Mouse (Mus musculus) natural killer cell, adult 2 months (primary cell): Measurements from ENCODE around the gene Rpl35.
"Not testable (repeated sequence)": the region's sequence is repeated elsewhere in the genome, so short reads cannot be mapped to it uniquely, and the experiment has no call there.

Experiments used
- DNase-seq, 2 experiments: peaks; one replicate each; pipeline ENCODE4 v3.0.0; 2022; ENCODE audit warnings: low spot score in 2 of 2

Gene Rpl35

DNA sequence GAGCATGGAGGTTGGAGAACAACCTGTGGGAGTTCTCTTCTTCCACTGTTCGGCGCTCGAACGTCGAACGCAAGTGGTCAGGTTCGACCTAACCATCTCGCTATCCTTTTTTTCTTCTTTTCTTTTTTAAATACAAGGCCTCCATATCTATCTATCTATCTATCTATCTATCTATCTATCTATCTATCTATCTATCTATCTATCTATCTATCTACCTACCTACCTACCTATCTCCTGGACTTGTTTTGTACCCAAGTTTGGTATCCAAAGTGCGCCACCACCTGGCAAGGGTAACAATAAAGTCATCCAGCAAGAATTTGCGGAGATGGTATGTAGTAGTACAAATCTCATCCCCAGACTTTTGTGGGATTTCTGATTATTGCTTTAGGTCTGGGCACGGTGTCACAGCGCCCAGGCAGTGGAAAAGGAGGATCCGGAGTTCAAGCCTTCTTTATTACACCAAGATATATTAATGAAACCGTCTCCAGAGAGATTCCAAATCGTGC is at the start of gene Rpl35:
Gene Rpl35, minus strand, starts transcription at position 51 of the 506 bp plus-strand sequence.
- DNase-seq, result peak in 1 of 2 experiments; percentile 62

DNA sequence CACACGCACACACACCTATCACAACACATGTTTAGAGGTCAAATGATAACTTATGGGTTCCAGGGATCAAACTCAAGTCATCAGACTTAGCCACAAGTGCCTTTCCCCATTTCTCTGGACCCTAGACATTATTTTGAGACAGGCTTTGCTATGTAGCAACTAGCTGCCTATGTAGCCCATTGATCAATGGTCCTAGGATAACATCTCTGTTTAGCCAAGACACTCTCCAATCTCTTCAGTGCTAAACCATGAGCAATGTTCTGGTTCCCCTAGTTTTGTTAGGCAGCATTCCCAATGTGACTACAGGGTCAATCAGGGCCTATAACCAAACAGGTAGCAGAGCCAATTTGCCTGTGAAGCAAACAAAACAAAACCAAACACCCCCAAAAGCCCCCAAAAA is 43.1 kb upstream of the Rpl35 start:
- no peak for DNase-seq

DNA sequence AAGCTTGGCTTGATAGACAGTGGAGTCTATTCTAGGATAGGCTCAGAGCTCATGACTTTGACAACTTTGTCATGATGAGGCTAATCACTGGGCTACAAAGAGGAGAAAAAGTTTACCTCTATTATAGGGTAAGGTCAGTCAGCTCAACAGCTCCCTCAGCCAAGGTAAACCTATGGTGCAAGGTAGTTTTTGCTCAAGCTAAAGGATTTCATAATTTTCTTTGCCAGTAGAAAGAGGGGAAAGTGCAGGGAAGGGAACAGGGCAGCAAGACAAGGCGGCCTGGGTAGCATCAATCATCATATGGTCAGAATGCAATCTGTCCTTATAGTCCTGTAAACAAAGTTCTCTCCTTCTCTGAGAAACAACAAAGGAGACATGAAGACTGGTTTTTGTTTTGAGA is 34.8 kb upstream of the Rpl35 start:
- DNase-seq, result no peak

DNA sequence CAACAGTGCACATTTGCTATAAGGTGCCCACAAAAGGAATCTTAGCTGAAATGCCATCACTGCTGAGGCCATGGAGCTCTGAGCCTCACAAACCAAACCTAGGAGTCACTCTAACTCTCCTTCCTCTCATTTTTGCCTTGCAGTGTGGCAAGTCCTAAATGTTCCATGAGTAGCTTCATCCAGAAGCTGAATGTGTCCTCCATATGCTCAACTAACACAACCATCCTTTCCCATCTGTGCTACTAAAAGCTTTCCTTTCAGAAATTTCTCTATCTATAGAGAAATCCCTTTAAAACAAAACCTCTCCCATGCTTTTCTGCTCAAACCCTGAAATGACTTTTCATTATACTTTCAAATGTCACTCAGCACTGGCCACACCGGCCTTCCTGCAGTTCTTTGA is 26.2 kb upstream of the Rpl35 start:
- no peak for DNase-seq

DNA sequence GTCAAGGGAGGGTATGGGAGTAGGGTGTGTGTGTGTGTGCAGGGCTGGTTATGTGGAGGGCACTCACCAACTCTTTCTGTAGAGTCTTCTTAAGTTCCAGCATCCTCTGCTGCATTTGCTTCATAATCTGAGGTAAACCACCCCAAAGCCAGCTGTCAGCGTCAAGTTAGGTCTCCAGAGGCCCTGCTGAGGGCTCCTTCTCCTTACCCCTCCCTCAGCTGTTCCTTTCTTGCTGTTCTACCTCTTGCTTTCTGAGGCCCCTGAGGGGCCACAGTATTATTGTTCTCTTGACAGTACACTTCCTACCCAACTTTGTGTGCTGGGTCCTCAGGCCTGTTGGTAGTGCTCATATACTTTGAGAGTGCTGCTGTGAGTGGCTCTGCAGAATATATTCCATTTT is 14.6 kb upstream of the Rpl35 start:
- DNase-seq, result no peak

DNA sequence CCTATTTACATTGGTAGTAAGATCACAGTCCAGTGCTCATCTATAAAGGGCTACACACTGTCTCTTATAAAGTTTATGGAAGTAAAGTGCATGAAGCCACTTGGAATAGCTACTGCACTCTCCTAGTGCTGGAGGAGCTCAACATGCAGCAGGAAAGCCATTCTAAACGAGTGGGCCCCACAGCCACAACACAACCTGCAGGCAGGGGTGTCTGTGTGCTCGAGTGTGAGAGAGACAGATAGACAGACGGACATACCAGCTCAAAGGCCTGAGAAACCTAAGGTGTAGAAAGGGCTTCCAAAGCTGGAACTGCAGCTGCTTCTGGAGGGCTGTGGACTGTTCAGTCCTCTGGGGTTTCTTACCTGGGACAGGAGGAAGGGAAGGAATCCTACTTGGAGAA is 11.2 kb upstream of the Rpl35 start:
- DNase-seq, result no peak

DNA sequence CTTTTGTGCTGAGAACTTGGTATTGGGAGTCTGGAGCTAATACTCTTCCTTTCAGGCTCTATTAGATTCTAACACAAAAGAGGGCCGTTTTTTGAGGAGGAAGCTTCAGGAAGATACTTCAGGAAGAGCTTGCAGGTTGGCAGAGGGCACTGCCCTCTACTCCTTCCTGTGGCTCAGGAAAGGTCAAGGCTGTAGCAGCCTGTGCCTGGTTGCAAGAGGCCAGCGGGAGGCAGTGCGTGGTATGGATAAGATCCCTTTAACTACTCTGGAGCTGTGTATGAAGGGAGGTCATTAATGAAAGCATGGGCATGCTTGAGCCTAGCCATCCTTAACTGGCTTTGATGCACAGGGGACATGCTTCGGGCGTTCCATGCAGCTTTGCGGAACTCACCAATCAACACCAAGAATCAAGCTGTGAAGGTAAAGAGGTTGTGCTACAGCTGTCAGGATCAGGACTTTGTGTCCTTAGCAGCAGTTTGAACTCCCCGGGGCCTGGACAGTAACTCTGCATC is 7.4 kb upstream of the Rpl35 start:
- no peak for DNase-seq

DNA sequence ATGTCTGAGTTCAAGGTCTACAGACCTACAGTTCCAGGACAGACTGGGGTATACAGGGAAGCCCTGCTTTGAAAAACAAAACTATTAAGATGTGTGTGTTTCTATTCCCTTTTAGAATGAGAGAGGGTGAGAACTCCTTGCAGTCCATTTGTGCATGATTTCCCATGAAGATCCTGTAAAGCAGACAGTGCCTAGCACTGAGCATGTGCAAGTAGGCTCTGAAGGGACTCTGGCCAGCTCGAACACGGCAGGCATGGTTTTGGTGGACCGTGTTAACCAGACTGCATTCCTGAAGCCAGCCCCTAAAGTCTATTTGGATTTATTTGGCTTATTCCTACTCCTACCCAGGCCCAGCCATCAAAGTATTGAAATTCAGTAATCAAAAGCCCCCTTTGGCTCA is 6.5 kb upstream of the Rpl35 start:
- DNase-seq, result no peak

DNA sequence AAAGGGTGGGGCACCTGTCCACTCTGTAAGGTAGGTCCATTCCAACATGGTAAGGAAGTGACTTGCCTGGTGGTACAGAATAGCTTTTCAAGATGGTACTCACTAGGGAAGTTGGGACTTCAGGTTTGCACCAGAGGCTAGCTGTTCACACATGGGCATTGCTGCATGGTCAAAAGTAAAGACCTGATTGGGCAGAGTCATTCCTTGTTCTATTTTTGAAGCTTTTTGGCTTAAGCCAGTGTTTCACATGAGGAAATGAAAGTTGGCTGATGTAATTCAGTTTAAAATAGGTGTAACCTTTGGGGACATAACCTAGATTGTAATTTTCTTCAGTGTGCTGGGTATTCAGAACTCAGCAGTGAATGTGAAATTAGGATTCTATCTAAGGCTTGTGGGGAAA is 5.8 kb upstream of the Rpl35 start:
- DNase-seq, result peak in 1 of 2 experiments; percentile 38

DNA sequence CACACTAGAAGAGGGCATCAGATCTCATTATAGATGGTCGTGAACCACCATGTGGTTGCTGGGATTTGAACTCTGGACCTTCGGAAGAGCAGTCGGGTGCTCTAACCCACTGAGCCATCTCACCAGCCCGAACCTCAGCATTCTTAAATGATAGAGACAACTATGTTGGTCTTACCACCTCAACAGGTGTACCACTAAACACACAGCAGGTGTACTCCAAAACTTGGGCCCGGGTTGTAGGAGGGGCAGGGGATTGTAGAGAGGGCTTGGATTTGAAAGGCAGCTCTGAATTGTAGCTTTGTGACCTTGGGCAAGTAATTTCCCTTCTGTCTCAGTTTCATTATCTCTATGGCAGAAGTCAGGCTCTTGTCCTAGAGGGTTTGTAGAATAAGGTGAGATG is 4.7 kb upstream of the Rpl35 start:
- not testable (repeated sequence) for DNase-seq

DNA sequence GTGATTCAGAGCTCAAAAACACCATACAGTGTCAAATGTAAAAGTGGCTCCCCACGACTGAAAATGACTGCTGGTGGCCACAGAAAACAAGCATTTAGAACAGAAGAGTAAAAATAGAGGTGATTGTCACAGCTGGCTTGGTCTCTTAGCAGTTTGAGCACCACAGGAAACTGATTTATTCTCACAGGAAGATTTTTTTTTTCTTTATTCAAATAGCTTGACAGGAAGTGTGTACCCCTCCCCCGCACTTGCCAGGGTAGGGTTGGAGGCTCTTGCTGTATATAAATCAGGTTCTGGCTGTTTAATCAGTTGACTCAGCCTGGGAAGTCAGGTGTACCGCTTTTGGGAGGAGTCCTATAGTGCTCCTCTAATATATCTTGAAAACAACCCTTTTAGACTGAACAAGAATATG is 3.5 kb upstream of the Rpl35 start:
- DNase-seq, result peak; percentile 78 to 88

DNA sequence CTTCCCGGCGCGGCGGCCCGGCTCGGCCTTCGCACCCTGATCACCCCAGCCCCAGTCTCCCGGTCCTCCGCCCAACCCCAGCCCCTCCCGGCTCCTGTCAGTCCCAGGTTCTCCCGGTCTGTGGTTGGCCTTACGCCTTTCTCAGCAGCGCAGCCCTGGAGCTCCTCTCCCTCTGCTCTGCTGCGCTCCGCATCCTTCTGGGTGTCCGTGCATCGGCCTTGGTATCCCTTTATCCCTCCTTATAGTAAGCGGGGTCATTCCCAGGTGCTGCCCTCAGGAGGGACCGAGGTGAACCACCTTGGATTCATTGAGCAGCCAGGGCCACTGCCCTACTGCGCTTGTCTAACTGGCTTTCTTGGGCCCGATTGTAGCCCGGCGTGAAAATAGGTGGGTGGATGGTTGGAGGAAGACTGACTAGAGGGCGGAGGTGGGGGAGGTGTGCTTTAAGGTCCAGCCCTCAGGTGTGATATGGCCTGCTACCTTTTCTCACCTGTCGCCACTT is 3.0 kb upstream of the Rpl35 start:
- no peak for DNase-seq

DNA sequence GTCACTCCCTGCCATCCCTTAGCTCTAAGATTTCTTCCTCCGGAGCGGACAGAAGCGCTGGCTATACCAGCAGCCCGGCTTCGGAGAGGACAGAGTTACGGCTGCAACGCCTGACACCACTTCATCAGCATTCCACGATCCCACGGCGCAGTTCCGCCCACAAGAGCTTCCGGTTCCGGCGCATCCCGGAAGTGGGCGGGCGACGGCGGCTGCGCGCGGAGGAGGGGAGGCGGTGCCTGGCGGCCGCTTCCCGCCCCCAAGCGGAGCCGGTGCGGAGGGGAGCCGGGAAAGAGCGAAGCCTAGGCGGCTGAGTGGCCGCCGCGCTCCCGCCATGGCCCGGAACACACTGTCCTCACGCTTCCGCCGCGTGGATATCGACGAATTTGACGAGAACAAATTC is 2.4 kb upstream of the Rpl35 start:
- peak; percentile 85 to 92 for DNase-seq

DNA sequence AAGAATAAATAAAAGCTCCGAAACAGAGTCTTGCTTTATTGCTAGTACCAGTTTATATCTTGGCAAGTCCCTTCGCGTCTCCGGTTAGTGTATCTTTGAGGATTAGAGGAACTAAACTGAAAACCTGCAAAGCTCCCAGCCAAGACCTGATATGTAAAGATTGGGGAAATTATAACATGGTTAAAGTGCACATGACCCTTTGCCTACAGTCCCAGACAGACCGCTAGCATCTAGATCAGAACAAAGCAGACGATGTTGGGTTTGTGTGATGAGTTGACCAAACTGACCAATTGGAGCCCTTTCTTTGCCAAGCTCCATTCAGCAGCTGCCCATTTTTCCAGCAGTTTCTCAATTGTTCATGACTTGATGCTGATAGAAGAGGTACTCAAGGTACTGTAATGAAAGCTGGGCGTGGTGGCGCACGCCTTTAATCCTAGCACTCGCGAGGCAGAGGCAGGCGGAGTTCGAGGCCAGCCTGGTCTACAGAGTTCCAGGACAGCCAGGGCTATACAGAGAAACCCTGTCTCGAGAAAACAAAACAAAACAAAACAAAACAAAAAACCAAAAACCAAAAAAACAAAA is 816 bp upstream of the Rpl35 start:
- DNase-seq, result no peak

DNA sequence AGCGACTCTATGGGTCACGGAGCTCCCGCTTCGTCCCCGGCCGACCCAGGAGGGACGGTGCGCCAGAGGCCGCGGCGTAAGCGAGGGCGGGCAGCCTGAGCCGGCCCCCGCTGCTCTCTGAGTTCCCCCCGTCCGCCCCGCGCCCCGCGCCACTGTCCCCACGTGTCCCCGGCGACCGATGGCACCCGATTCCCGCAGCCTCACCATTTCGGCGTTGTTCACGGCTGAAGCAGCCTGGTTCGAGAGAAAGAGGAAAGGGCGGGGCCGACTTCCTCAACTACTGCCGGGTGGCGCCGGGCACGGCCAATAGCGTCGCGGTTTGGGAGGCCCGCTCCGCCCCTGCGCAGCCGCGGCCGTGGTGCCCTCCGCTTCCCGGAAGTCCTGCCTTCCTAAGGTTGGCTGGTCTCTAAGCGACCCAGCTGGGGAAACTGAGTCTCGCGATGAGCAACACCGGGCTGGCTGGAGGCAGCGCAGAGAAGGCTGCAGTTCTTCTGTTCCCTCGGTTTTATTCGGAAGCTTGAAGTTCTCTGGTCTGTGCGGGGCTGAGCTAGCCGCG is 466 bp downstream of the Rpl35 start, which contains the start of gene Arpc5l:
Gene Arpc5l, plus strand, starts transcription at position 469 of the 556 bp plus-strand sequence.
- DNase-seq, result peak; percentile 81 to 88

DNA sequence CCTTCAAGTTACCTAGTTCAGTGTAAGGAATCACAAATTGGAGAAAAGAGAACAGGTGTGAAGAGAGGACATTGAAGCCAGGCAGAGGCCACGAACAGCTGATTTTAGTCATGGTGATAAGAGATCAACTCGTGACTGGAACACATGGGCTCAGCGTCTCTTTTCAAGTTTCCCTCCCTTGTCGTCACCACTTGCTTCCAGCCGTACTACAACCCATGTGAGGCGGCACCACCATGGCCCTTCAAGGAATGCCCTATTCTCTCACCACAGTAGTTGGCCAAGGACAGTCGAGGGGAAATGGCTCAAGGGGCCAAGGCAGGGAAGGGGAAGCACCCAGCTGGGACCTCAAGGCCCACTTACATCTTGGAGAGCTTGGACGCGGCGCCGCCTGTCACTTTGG is 1.1 kb downstream of the Rpl35 start:
- DNase-seq, result peak; percentile 23 to 41

DNA sequence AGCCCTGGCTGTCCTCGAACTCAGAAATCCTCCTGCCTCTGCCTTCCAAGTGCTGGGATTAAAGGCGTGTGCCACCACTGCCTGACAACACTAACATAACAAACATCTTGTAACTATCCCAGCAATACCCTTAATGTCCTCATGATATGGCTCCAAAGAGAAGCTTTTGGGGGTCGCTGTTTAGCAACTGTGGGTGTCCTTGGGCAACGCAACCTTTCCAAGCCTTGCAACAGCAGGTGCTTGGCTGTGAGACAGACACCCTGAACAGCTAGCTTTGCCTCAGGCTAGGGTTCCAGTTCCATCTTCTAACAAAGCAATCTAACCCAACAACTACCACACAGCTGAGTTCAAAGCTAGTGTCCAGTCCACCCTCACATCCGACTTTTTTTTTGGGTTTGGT is 1.9 kb downstream of the Rpl35 start:
- DNase-seq, result no peak

DNA sequence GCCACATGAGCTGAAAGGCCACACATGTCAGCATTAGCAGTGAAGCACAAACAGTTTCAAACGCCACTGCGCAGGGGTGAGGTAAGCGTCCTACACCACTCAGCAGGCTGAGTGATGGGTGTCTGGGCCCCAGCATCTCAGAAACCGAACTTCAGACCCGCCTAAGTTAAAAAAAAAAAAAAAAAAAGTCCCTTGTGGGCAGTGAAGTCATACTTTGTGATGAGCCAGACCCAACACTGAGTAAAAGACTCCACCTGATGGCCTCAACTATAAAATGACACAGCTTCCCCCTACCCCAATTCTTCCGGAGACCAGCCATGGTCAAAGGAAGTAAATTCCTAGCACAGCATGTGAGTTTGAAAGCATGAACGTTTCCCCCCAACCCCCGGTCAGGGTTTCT is 2.3 kb downstream of the Rpl35 start:
- no peak for DNase-seq

DNA sequence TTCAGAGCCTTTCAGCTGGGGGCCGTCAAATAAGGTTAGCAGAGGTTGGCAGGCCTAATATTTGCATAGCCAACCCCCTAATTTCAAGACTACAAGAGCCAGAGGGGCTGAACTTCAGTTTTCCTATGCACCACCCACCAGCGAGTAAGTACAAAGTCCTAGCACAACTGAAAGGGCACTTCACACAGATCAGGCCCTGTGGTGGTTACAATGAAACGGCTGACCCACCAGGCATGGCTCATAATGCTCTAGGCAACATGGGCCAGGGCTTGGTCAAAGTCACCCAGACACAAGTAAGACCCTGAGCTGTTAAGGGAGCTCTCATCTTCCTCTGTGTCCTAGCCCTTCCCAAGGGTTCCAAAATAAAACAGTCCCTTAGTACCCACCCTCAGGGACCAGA is 3.6 kb downstream of the Rpl35 start:
- no peak for DNase-seq

DNA sequence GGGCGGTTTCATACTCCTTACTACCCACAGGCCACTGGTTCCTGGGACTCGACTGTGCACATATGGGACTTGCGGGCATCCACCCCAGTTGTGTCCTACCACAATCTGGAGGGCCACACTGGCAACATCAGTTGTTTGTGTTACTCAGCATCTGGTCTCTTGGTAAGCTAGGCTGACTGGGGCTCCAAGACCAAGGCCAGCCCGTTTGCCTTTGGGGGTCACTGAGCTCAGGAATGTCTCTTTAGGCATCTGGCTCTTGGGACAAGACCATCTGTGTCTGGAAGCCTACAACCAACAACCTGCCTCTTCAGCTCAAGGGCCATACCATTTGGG is 4.9 kb downstream of the Rpl35 start:
- no peak for DNase-seq

DNA sequence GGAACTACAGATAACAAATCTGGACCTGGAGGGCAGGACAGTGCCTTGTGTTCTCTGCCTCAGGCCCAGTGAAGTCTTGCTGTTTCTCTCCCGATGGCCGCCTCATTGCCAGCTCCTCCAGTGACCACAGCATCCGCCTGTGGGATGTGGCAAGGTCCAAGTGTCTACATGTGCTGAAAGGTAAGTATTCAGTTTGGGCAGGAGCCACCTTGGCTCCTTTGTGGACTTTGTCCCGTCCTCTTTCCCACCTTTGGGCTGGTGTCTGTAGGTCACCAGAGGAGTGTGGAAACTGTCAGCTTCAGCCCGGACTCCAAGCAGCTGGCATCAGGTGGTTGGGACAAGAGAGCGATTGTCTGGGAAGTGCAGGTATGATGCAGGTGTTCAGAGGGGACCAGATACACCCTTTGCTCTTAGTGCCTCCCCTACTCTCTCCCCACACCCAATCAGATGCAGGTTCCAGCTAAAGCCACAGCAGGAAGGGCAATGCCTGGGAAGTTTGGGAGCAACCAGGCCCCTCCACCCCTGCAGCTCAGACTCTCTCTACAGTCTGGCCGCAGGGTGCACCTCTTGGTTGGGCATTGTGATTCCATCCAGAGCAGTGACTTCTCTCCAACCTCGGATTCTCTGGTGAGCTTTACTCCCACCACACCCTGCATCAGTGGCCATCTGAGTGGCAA is 5.4 kb downstream of the Rpl35 start:
- no peak for DNase-seq

DNA sequence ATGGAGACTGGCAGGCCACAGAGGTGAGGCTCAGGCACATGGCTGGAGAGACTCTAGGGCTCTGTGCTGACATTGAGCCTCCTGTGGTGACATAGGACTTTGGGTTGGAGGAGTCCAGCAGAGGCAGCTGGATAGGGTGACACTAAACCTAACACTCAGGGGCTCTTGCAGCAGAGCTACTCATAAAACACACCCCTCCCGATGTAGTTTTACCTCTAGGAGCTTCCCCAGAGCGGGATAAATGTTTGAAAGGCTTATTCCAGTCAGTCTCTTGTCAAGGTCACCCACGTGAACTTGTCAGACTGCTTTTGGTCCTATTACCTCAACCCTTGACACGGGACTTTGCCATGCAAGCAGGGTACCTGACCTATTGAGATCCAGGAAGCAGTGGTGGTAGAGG is 6.0 kb downstream of the Rpl35 start:
- DNase-seq, result no peak
